Mouse (Mus musculus): ENCODE measurements around the gene Rasal1. TPM values are rescaled to one million over a fixed set of nuclear protein-coding genes. Genes with fewer than 3 reads are reported as not detected.

Rasal1 gene
- polyA plus RNA-seq, 1 experiment, result 6.4 TPM

DNA sequence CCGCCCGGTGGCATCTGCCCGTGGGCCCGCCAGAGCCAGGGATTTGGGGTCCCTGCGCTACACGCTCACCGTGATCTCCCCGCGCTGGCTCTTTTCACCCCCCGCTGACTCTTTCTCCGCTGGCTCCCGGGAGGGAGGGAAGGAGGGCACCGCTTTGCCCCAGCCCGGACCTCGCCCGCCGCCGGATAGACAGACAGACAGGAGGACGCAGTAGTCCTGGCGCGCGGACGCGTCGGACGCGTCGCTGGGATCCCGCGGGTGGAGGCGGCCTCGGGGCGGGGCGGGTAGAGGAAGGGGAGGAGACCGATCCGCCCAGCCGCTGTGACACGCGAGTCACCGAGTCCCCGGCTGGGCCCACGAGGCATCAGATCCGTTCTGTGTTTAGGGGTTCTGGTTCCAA, 62.8 kb downstream of the Rasal1 start:
- no peak for TF ChIP-seq GATA1 (IDR thresholded peaks at IDR 0.05; ENCODE audit: low read length)

DNA sequence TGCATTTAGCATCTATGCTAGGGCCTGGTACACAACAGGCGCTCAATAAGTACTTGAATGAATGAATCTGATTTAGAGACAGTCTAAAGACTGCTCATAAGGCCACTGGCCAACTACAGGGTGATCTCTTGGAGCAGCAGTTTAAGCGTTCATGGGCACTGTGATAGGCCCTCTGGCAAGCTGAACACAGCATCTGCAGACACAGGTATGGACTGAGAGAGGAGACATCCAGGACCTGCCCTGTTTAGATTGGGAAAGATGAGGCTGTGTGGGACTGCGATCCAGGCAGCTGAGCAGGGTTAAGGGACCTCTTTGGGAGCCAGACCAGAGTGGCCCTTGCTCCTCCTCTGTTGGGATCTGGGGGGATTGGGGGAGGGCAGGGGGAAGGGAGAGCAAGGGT, 63.2 kb downstream of the Rasal1 start, which contains the start of gene Dtx1:
Dtx1 (minus strand) TSS at position 101 of the 400 bp plus-strand sequence.
- no peak for TF ChIP-seq GATA1 (IDR thresholded peaks at IDR 0.05; ENCODE audit: low read length)

- TF ChIP-seq GATA1 (IDR thresholded peaks at IDR 0.05; ENCODE audit: low read length), result no peak
Measured at GRCm38 (mm10) chr5:120712721-120713120, 64.1 kb downstream of the Rasal1 start.

DNA sequence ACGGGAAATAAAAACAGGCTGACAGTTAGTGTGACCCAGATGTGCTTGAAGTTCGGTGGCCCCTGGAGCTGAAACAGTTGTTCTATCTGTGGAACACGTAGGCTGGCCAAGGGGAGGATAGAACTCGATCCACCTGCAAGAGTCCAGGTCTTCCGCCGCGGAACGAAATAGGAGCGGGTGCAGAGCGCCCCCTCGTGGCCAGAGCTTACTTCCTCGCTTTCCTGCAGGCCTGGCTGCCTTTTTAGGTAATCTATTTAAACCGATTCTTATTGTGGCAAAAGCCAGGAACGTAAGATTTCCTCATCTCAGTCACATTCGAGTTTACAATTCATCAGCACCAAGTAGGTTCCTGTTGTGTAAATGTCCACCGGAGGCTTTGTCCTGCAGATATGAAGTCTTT, 65.7 kb downstream of the Rasal1 start:
- TF ChIP-seq GATA1 (IDR thresholded peaks at IDR 0.05; ENCODE audit: low read length), result no peak

DNA sequence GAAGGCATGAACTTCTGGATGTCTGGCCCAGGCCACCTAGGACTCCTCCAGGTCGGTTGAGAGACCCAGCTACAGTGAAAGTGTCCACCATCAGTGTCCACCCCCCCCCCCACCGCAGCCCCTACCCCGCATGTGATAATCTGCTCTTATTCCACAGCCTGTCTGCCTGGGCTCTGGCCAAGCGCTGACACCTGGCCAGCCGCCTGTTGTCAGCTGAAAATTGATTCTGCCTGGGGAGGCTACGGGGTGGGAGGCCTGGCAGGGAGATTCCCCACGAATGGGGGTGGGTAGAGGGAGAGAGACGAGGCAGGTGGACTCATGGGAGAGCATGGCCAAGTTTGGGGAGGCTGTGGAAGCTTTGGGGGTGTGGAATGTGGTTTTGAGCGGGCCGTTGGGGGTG, 68.5 kb downstream of the Rasal1 start:
- TF ChIP-seq GATA1 (IDR thresholded peaks at IDR 0.05; ENCODE audit: low read length), result no peak

- TF ChIP-seq GATA1 (IDR thresholded peaks at IDR 0.05; ENCODE audit: low read length), result no peak
Measured at GRCm38 (mm10) chr5:120718600-120719378, 70.2 kb downstream of the Rasal1 start.

GRCm38 (mm10) chr5:120721005-120721404, 72.4 kb downstream of the Rasal1 start:
- TF ChIP-seq GATA1 (IDR thresholded peaks at IDR 0.05; ENCODE audit: low read length), result no peak

DNA sequence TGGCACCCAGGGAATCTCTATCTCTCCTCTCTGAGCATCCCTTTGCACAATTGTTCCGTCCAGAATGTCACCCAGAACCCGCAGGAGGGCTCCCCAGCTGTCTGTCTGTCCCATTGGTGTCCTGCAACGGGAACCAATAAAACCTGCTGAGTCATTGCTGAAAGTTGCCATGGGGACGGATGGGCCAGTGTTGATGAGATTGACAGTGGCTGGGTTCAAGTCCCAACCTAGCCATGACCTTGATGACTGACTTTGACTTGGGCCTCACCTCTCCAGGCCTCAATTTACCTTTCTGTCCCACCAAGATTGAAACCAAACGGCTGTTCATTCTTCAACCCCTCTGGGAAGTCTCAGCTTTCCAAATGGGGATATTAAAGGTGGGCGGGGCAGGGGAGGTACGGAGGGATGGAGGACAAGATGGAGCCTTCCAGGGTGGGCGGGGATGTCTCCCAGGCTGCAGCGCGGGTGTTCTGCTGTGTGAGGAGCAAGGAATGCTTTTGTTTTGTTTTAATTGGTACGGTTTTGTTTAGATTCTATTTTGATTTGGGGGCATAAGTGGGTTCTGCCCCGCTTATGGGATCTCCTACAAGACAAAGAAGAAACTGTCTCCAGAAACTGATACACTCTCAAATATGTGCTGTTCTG, 77.3 kb downstream of the Rasal1 start:
- no peak for TF ChIP-seq GATA1 (IDR thresholded peaks at IDR 0.05; ENCODE audit: low read length)

Other genes starting within 250 kb of the Rasal1 start
- not detected in 2 replicates for gene Lhx5, start 217.1 kb upstream of the Rasal1 start, polyA plus RNA-seq (2012)
- 0.06 and 0.29 TPM in 2 replicates for gene Sdsl, start 176.0 kb upstream of the Rasal1 start, polyA plus RNA-seq (2012)
- gene Sds, start 172.3 kb upstream of the Rasal1 start, polyA plus RNA-seq (2012), result not detected in 2 replicates
- gene Plbd2, start 145.2 kb upstream of the Rasal1 start, polyA plus RNA-seq (2012), result 23.7 and 28.7 TPM in 2 replicates
- 1.3 and 1.6 TPM in 2 replicates for gene Slc8b1, start 137.6 kb upstream of the Rasal1 start, polyA plus RNA-seq (2012)
- gene Tpcn1, start 60.1 kb upstream of the Rasal1 start, polyA plus RNA-seq (2012), result 52.9 and 59.4 TPM in 2 replicates
- 0.76 and 1.2 TPM in 2 replicates for gene Iqcd, start 59.8 kb upstream of the Rasal1 start, polyA plus RNA-seq (2012)
- 49.2 and 58.5 TPM in 2 replicates for gene Rita1, start 36.2 kb upstream of the Rasal1 start, polyA plus RNA-seq (2012)
- gene Ddx54, start 36.1 kb upstream of the Rasal1 start, polyA plus RNA-seq (2012), result 108 and 126 TPM in 2 replicates
- gene Cfap73, start 14.6 kb upstream of the Rasal1 start, polyA plus RNA-seq (2012), result not detected in 2 replicates
- gene Dtx1, start 63.1 kb downstream of the Rasal1 start, polyA plus RNA-seq (2012), result 0.10 and 0.19 TPM in 2 replicates
- 0.03 TPM in 1 of 2 replicates, not detected in the other for gene Oas2, start 101.0 kb downstream of the Rasal1 start, polyA plus RNA-seq (2012)
- 0.12 and 0.22 TPM in 2 replicates for gene Oas3, start 128.8 kb downstream of the Rasal1 start, polyA plus RNA-seq (2012)
- gene Oas1e, start 146.7 kb downstream of the Rasal1 start, polyA plus RNA-seq (2012), result not detected in 2 replicates
- gene Oas1c, start 163.7 kb downstream of the Rasal1 start, polyA plus RNA-seq (2012), result 0.09 and 0.18 TPM in 2 replicates
- gene Oas1f, start 198.6 kb downstream of the Rasal1 start, polyA plus RNA-seq (2012), result not detected in 2 replicates
- gene Oas1h, start 212.6 kb downstream of the Rasal1 start, polyA plus RNA-seq (2012), result not detected in 2 replicates
- not detected in 2 replicates for gene Oas1g, start 238.8 kb downstream of the Rasal1 start, polyA plus RNA-seq (2012)